Mouse (Mus musculus) lung, adult 2 months (tissue): ENCODE results near the gene Efcab10. TPM values are rescaled to one million over a fixed set of nuclear protein-coding genes. Genes with fewer than 3 reads are reported as not detected.

Experiments used
- DNase-seq: peaks from one replicate; pipeline ENCODE4 v3.0.0; 2022
- H3K4me1 ChIP-seq: fragments of 200-500 bp; 2 replicates; pipeline ENCODE4 v1.6.1; 2011; ENCODE audit warnings: low read length; ENCODE audit not compliant: control insufficient read depth, insufficient read depth
- H3K4me3 ChIP-seq: fragments of 200-500 bp; replicated peaks from 2 replicates; pipeline ENCODE3; 2011; ENCODE audit warnings: low read depth, mild to moderate bottlenecking, control low read depth, low read length; ENCODE audit errors: extremely low read depth
- CTCF ChIP-seq: fragments of 200-500 bp; IDR thresholded peaks from 2 replicates; pipeline ENCODE4 v1.5.1; 2011; ENCODE audit warnings: mild to moderate bottlenecking, low read length, control low read depth; ENCODE audit not compliant: insufficient read depth
- POLR2A ChIP-seq: fragments of 200-500 bp; IDR thresholded peaks from 2 replicates; pipeline ENCODE4 v1.6.1; 2011; ENCODE audit warnings: low read depth, mild to moderate bottlenecking, control low read depth, low read length, borderline replicate concordance; ENCODE audit errors: extremely low read depth
- WGBS: fragments of 180-500 bp; shearing (Covaris S2); methylation state at CpG from one replicate; pipeline ENCODE4 v1.1.7; 2018; 5-methylcytosine and 5-hydroxymethylcytosine counted together
- polyA plus RNA-seq: library from polyadenylated mRNA; depleted of rRNA; stranded (reverse); fragments of >200 nt; gene quantifications from 2 replicates; pipeline ENCODE4 v1.2.3, GENCODE M21; 2012; rRNA removed

Efcab10 gene
- polyA plus RNA-seq: 1.6 TPM in 2 replicates

GRCm38 (mm10) chr12:33394804-33395623, at the start of gene Efcab10:
TSS of gene Efcab10 (plus strand) at chr12:33394854.
- TF ChIP-seq POLR2A (no peak), CTCF (no peak)
- no peak for DNase-seq
- Histone ChIP-seq H3K4me1 (peaks cover 2% of the 10 kb centered on the region; the same call in 1 of the 2 replicates), H3K4me3 (no peak within 1 kb of the TSS)
- 21% methylated on average over 24 of the region's 24 CpGs for WGBS

- TF ChIP-seq POLR2A (no peak), CTCF (no peak)
- 50% methylated on average over 25 of the region's 25 CpGs for WGBS
- no peak for DNase-seq
- Histone ChIP-seq H3K4me1 (no peaks in the 10 kb centered on the region), H3K4me3 (no peak overlapping the region)
Measured at GRCm38 (mm10) chr12:33344970-33345772, 49.5 kb upstream of the Efcab10 start.

GRCm38 (mm10) chr12:33345773-33346435, 48.8 kb upstream of the Efcab10 start:
- H3K4me3 ChIP-seq: no peak overlapping the region
- 71% methylated on average over 23 of the region's 23 CpGs for WGBS
- no peak for TF ChIP-seq POLR2A
- no peak for TF ChIP-seq CTCF
- H3K4me1 ChIP-seq: no peaks in the 10 kb centered on the region
- DNase-seq: no peak

- Histone ChIP-seq H3K4me3 (no peak overlapping the region), H3K4me1 (no peaks in the 10 kb centered on the region)
- 50% methylated on average over 4 of the region's 4 CpGs for WGBS
- no peak for TF ChIP-seq POLR2A
- no peak for TF ChIP-seq CTCF
- no peak for DNase-seq
Measured at GRCm38 (mm10) chr12:33352671-33353070, 42.0 kb upstream of the Efcab10 start.

- H3K4me3 ChIP-seq: no peak overlapping the region
- TF ChIP-seq CTCF (no peak), POLR2A (no peak)
- no peak for DNase-seq
- 79% methylated on average over 10 of the region's 10 CpGs for WGBS
- H3K4me1 ChIP-seq: no peaks in the 10 kb centered on the region
Measured at GRCm38 (mm10) chr12:33358345-33358744, 36.3 kb upstream of the Efcab10 start.

GRCm38 (mm10) chr12:33359209-33359608, 35.4 kb upstream of the Efcab10 start:
- H3K4me3 ChIP-seq: no peak overlapping the region
- TF ChIP-seq CTCF: no peak
- no peak for TF ChIP-seq POLR2A
- H3K4me1 ChIP-seq: no peaks in the 10 kb centered on the region
- DNase-seq: no peak
- WGBS: 87% methylated on average over 7 of the region's 7 CpGs

- no peaks in the 10 kb centered on the region for H3K4me1 ChIP-seq
- no peak for DNase-seq
- no peak overlapping the region for H3K4me3 ChIP-seq
- no peak for TF ChIP-seq CTCF
- TF ChIP-seq POLR2A: no peak
- WGBS: 86% methylated on average over 5 of the region's 5 CpGs
Measured at GRCm38 (mm10) chr12:33359878-33360482, 34.7 kb upstream of the Efcab10 start.

GRCm38 (mm10) chr12:33360729-33361128, 33.9 kb upstream of the Efcab10 start:
- TF ChIP-seq POLR2A (no peak), CTCF (no peak)
- DNase-seq: no peak
- H3K4me3 ChIP-seq: no peak overlapping the region
- no peaks in the 10 kb centered on the region for H3K4me1 ChIP-seq
- WGBS: 41% methylated on average over 6 of the region's 6 CpGs

GRCm38 (mm10) chr12:33364511-33364910, 30.1 kb upstream of the Efcab10 start:
- H3K4me1 ChIP-seq: no peaks in the 10 kb centered on the region
- TF ChIP-seq POLR2A (no peak), CTCF (no peak)
- no peak overlapping the region for H3K4me3 ChIP-seq
- DNase-seq: no peak
- WGBS: 89% methylated on average over 8 of the region's 8 CpGs
